Mouse (Mus musculus): Measurements from ENCODE around the gene Abhd18.
"Not testable (repeated sequence)": the region's sequence is repeated elsewhere in the genome, so short reads cannot be mapped to it uniquely, and the experiment has no call there.

The Abhd18 gene

DNA sequence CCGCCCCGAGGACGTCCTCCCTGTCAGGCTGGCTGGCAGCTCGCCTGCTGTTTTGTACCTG is at the start of gene Abhd18:
Gene Abhd18 (plus strand): TSS at position 14 of the 61 bp plus-strand sequence.
- CTCF ChIA-PET, result not testable (repeated sequence)

DNA sequence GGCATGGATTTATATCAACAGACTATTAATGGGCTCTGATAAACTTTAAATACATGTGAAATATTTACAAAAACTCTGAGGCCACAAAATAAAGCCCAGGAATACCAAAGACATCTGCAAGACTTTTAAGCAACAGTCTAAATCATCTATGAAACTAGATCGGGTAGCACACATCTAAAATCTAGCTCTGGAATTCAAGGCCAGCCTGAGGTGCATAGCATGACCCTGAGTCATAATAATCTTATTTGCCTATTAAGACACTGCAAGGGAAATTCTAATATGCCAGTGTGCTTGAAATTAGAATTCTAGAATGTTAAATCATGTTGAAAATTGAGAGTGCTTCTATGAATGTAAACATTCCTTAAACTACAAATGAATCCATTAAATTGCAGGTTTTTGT is 48.7 kb upstream of the Abhd18 start:
- CTCF ChIA-PET, result interaction anchor here (0.7 kb wide), 1 partner anchor 95 kb away, joined by 6 read pairs; no protein-coding TSS in a partner anchor

DNA sequence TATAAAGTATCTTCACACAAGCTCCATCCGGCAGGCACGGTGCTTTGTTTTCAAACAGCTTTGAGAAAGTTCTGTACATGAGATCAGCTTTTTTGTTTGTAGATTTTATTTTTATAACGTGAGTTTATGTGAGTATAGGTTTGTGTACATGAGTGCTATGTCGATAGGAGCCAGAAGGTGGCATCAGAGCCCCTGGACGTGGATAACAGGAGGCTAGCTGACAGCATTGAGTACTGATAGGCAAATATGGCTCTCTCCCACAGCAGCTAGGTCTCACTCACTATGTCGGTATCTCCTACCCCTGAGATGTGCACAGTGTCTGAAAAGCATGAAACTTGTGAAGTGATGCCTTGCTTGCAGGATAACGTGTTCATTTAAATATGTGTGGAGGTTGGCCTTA is 48.3 kb upstream of the Abhd18 start:
- CTCF ChIA-PET, result no interaction called here

DNA sequence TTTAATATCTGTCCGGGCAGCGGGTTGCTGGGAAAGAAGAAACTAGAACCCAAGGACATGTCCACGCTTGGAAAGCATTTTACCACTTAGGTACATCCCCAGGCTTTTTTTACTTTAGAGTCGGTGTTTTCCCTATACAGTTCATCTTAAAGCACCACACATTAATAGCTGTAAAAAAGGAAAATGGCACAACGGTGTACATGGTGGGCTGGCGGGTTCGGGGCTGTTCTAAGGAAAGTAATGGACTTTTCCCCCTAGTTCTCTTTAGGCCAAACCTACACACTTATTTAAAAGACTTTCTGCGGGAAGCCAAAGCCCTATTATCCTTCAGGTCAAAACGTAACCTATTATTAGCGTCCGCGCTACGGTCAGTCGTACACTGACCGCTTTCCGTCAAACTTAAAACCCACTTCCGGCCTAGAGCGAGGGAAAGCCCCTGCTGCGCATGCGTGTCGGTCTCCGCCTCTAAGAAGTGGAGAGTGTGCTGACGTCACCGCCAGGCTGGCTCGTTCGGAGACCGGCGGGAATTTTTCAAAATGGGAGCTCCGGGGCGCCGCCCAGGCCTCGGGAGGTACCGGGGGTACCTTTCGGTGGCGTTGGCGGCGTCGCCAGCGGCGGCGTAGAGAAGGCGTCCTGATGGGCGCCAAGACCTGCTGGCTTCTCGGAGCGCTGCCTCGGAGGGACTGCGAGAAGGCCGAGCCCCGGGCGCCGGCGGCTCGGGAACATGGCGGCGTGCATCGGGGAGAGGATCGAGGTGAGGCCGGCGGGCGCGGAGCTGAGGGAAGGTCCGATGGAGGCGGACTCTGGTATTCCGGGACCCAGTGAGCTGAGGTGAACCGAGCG is 47.0 kb upstream of the Abhd18 start, which contains the start of gene Plk4:
Gene Plk4 (plus strand): TSS at position 490 of the 843 bp plus-strand sequence.
- CTCF ChIA-PET, result no interaction called here

DNA sequence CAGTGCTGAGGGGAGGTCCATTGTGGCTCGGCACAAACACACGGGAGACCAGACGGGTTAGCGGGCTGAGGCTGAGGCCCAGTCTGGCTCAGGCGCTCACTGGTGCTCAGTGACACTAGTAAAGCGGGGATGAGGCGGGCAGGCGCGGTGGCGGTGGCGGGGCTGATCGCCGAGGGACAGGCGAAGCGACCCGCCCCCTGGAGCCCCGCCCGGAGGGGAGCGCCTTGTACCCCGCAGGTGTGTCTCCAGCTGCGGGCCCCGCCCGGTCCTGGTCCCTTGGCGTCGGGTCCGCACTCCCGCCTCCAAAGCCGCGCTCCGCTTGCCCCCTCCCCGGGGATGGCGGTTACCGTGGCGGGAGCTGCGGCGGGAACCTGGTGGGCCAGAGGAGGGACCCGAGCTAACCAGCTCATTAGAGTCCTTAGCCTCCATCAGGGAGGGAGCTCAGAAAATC is 46.4 kb upstream of the Abhd18 start:
- CTCF ChIA-PET, result no interaction called here

DNA sequence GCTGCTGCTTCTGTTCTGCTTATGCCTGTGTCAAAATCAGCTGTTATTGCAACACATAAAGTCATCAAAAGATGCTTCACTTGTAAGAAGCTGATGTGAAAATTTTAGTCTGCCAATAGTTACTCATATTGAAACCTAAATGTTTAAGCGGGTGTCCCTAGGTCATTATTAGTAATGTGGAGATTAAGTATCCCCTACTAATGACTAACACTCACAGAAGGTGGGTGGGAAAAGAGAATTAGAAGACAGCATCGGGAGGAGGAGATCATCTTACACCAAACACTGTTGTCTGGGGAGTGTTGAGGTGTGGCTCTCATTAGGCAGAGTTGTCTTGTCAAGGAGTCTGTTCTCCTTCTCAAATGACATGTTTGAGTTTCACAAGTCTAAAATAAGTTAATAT is 39.9 kb upstream of the Abhd18 start:
- CTCF ChIA-PET, result no interaction called here

DNA sequence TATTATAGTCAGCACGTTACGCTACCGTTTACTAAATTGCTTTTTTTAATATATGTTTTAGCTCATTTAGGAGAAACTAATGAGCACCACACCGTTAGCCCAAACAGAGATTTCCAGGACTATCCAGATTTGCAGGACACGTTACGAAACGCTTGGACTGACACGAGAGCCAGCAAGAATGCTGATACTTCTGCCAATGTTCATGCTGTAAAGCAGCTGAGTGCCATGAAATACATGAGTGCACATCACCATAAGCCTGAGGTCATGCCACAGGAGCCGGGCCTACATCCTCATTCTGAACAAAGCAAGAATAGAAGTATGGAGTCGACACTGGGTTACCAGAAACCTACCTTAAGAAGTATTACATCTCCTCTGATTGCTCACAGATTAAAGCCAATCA is 38.1 kb upstream of the Abhd18 start:
- CTCF ChIA-PET, result no interaction called here

DNA sequence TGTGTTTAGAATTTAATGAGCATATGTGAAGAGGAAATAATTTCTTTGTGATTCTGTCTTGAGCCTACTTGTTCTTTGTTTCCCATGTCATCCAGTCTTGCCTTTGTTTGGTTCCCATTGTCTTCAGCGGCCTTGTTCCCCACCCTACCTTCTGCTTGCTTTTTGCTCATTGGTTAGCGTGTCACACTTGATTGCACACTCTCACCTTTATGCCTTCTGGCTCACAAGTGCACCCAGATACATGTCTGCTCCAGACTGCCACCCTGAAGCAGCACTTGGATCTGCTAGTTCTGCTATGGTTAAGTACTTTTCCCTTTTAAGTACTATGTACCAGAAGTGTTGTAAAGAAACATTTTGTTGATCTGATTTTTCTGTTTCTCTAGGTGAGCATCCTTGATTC is 36.9 kb upstream of the Abhd18 start:
- CTCF ChIA-PET, result no interaction called here

DNA sequence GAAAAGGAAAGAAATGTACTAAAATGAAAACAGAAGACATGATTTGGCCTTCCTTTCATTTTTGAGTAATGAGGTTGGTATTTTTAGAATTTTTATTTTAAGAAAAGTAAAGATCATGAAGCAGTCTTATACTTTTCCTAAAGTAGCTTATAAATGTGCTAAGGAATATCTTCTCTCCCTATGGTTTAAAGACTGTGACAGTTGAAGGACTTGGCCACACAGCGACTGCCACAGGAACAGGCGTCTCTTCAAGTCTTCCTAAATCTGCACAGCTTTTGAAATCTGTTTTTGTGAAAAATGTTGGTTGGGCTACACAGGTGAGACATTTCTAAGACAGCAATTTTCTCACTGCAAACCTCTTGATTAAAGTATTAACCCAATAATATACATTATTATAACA is 33.5 kb upstream of the Abhd18 start:
- CTCF ChIA-PET, result no interaction called here

DNA sequence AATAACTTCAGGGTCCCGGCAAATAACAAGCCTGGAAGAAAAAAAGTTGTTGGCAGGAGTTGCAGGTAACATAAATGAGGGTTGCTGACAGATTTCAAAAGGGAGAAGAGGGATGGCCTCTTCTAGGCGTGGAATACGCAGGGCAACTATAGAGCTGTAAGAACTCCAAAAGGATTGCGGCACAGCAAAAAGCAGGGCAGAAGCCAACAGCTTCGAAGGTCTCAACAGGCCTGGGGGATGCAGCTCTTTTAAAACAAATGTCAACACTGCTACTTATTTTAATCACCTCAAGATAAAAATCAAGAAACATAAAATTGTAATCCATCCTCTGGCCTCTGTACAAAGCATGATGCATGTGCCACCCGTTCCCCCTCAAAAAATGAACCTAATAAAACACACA is 1.2 kb upstream of the Abhd18 start:
- CTCF ChIA-PET, result interaction anchor here (0.9 kb wide), 1 partner anchor 47 kb away, joined by 3 read pairs; no protein-coding TSS in a partner anchor

DNA sequence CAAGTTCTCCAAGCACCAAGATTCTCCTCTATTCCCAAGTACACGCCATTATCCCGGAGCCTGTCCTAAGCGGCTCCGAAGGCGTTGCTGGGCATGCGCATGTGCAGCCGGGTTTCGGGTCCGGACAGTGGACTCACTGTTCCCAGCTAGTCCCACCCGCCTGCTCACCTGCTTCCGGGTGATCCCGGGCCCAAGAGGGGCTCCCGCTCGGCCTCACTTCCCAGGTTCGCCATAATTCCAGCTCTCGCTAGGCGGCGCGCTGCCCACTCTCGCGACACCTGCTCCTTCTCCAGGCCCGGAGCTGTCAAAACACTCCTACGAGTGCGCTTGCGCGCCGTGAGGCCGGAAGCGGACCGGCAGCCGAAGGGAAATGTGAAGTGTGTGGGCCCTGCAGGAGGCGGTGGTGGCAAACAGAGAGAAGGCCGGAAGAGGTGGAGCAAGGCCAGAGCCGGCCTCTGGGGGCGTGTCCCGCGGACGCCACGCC is 255 bp upstream of the Abhd18 start, which contains the start of gene Mfsd8:
Gene Mfsd8 (minus strand): TSS at position 414 of the 484 bp plus-strand sequence.
- CTCF ChIA-PET, result interaction anchor here (0.9 kb wide), 1 partner anchor 46 kb away, joined by 3 read pairs; no protein-coding TSS in a partner anchor

DNA sequence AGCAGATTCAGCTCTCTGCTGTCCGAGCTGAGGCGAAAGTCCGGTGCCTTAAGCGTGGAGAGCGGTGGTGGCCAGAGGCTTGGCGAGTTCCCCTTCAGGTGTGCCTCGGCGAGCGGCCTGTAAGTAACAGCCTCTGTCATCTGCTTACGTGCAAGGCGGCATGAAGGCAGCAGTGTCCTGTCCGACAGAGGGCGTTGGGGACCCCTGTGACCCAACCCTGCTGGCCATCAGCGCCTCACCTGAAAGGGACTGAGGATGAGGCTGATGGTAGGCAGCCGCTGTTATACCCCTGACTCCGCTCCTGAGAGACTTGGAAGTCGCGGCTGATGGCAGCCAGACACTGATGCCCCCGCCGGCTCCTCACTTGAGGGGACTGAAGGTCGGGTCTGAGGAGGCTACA is 248 bp downstream of the Abhd18 start:
- CTCF ChIA-PET, result not testable (repeated sequence)

DNA sequence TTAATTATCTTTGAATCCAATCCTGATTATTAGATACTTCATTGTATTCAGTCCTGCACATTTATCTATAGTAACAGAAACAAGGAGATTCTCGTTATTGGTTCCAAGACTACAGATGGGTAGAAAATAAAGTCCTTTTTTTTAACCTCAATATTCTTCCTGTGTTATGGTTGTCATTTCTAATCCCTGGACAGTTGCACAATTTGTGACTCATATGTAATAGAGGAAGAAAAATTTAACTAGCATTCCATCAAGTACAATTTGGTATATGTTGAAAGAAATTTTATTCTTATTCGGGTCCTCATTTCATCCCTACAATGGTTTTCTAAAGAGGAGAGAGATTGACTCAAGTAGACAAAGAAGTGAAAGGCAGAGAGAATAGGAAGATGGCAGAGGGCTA is 1.2 kb downstream of the Abhd18 start:
- CTCF ChIA-PET, result not testable (repeated sequence)

DNA sequence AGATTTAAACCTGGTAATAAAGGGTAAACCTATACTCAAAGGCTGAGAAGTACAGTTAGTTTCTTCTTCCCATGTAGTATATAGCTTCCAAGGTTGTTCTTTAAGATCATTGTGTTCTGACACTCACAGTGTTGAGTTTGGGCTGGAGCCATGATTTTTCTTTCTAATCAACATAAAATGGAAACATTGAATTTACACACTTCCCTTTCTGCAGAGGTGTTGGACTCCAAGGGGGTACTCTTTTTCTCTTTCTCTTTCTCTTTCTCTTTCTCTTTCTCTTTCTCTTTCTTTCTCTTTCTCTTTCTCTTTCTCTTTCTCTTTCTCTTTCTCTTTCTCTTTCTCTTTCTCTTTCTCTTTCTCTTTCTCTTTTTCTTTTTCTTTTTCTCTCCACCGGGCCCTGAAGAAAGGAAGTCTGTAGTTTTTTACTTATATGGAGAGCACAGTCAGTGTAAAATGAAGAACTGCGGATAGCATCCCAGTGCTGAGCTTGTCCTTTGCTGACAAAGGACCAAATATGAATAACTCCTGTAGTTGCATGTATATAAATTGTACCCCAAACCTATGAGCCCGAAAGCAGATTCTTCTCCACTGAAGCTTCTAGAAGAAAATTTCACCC is 6.5 kb downstream of the Abhd18 start:
- CTCF ChIA-PET, result not testable (repeated sequence)

DNA sequence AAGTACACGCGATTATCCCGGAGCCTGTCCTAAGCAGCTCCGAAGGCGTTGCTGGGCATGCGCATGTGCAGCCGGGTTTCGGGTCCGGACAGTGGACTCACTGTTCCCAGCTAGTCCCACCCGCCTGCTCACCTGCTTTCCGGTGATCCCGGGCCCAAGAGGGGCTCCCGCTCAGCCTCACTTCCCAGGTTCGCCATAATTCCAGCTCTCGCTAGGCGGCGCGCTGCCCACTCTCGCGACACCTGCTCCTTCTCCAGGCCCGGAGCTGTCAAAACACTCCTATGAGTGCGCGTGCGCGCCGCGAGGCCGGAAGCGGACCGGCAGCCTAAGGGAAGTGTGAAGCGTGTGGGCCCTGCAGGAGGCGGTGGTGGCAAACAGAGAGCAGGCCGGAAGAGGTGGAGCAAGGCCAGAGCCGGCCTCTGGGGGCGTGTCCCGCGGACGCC is 47.1 kb downstream of the Abhd18 start:
- CTCF ChIA-PET, result interaction anchor here (1.3 kb wide), 1 partner anchor 48 kb away, joined by 3 read pairs; no protein-coding TSS in a partner anchor

DNA sequence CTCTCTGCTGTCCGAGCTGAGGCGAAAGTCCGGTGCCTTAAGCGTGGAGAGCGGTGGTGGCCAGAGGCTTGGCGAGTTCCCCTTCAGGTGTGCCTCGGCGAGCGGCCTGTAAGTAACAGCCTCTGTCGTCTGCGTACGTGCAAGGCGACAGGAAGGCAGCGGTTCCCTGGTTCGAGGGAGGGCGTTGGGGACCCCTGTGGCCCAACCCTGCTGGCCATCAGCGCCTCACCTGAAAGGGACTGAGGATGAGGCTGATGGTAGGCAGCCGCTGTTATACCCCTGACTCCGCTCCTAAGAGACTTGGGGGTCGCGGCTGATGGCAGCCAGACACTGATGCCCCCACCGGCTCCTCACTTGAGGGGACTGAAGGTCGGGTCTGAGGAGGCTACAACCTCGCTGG is 47.6 kb downstream of the Abhd18 start:
- CTCF ChIA-PET, result not testable (repeated sequence)

DNA sequence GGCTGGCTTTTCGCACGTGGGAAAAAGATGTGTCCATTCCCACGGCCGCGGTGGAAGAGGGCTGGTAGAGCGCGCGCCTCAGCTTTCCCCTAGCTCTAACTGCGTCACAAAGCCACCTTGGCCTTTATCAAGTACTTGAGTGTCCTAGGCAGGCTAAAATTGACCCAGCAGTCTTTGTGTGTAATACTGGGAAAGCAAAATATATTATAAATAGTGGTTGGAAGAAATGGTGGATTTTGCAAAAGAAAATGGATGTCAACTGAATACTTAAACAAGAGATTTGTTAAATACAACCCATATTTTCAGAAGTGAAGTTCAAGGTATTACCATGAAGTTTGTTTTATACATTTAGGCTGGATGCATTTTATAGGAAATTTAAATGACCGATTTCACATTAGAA is 55.7 kb downstream of the Abhd18 start, which contains the start of gene 1700034I23Rik:
Gene 1700034I23Rik (minus strand): TSS at position 101 of the 400 bp plus-strand sequence.
- CTCF ChIA-PET, result not testable (repeated sequence)

DNA sequence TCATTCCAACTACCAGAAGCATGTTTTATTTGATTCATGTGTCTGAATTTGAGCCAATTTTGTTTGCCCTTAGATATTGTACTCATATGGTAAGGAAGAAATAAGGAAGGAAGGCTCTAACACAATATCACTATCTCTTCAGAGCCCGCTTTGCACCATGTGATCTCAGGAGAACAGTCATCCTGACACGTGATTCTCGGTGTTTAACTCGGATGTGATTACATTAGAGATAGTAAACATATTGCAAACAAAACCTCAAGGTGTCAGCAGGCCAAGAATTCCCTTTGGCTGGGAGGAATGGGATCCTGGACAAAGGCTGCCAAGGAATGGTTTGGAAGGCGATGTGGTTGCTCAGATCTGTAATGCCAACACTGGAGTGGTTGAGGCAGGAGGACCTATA is 91.4 kb downstream of the Abhd18 start:
- CTCF ChIA-PET, result no interaction called here

DNA sequence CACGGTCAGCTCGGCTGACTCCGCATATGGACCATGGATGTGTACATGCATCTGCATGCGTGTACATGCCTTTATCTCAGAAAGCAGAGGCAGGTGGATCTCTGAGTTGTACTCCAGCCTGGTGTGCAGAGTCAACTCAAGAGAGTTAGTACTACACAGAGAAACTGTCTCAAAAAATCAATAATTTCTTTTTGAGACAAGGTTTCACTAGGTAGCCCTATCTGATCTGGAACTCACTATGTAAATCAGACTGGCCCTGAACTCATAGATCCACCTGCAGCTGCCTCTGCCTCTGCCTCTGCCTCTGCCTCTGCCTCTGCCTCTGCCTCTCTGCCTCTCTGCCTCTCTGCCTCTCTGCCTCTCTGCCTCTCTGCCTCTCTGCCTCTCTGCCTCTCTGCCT is 91.8 kb downstream of the Abhd18 start:
- CTCF ChIA-PET, result no interaction called here

DNA sequence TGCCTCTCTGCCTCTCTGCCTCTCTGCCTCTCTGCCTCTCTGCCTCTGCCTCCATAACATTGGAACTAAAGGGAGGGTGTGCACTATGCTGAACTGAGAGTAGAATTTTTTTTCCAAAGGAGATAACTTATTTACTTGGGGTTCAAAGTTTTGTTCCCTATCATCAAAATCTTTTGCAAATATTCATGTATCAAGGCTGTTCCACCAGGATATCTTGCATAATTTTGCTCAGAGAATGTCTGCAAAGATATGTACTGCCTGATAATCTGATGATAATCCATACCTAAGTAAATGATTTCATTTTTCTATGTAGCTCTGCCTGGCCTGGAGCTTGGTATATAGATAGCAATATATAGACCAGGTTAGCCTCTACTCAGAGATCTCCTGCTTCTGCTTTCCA is 92.2 kb downstream of the Abhd18 start:
- CTCF ChIA-PET, result no interaction called here

DNA sequence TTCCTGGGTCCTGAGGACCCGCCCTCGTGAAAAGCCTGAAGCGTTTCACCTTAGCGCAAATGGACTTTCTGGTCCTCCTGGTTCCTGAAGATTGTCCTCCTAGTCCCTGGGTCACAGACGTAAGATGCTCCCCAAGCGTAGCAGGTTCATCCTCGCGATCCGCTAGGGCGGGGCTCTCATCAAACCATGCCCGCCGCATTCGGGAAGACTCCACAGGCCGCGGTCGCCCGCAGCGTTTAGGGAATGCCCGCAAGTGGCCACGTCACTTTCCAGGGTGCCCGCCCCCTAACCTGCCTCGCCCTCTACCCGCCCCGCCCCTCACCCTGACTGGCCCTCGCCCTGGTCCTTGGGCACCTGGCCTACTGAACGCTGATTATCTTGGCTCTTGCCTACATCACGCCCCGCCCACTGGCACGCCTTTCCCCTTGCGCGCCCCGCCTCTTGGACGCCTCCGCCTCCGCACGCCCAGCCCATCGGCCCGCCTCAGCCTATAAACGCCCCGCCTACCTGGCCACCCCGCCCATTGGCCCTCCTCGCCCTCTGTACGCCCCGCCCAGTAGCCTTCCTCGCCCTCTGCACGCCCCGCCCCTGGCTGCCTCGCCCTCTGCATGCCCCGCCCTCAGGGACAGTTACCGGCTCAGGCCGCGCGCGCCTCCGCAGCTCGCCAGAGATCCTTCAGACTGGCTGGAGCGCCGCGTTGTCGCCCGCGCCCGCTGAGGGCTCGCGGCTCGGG is 102.6 kb downstream of the Abhd18 start, which contains the start of gene Larp1b:
Gene Larp1b (plus strand): TSS at position 659 of the 733 bp plus-strand sequence.
- CTCF ChIA-PET, result interaction anchor here (0.7 kb wide), 1 partner anchor 24 kb away, joined by 11 read pairs; no protein-coding TSS in a partner anchor

DNA sequence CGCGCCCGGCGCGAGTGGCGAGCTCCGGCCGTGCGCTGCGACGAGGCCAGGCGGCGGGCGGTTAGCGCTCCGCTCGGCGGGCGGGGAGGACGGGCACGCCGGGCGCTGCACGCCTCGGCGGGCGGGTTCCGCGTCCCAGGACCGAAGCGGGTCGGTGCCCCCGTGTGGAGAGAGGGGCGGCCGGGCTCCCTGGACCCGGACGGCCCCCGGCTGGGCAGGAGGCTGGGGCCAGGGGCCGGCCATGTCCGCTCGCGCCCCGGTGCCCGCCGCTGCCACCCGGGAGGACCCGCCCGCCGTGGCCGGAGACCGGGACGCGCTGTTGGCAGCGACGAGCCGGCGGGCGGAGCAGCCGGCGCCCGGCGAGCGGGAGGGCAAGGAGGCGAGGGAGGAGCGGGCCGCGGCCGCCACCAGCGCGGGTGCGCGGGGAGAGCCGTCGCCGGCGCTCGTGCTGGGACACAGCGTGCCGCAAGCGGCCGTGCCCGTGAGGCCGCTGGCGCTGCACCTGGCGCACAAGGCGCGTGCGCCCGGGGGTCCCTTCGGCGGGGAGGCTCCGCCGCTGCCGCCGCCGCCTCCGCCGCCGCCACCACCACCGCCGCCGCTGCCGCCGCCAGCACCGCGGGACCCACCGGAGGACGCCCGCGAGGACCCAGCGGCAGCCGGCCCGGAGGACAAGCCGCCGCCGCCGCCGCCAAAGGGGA is 103.3 kb downstream of the Abhd18 start:
- CTCF ChIA-PET, result interaction anchor here (0.7 kb wide), 1 partner anchor 23 kb away, joined by 11 read pairs; no protein-coding TSS in a partner anchor

Data from spleen, embryonic (tissue).